Mouse (Mus musculus): ENCODE results near the gene Fastkd1. TPM values are rescaled to one million over a fixed set of nuclear protein-coding genes. Genes with fewer than 3 reads are reported as not detected.
"Not testable (repeated sequence)": the region's sequence is repeated elsewhere in the genome, so short reads cannot be mapped to it uniquely, and the experiment has no call there.

Gene Fastkd1
- total RNA-seq (2021), result 10 to 100 TPM; 19.3 to 20.0 TPM
- long read RNA-seq, experiment 1, partial matches to known transcripts, result 0 of 3 reads
- long read RNA-seq, experiment 1, other reads (novel, unspliced or antisense), result 1 of 3 reads
- long read RNA-seq, experiment 2, partial matches to known transcripts, result 2 of 5 reads
- long read RNA-seq, experiment 2, other reads (novel, unspliced or antisense), result 0 of 5 reads

- peak; percentile 81 to 93 for DNase-seq (ENCODE audit: low spot score in 2 of 2)
Observed at GRCm38 (mm10) chr2:69712981-69713625, at the start of gene Fastkd1. TSS of gene Fastkd1 (minus strand) at chr2:69713516.

- DNase-seq (ENCODE audit: low spot score in 2 of 2), result no peak
Observed at GRCm38 (mm10) chr2:69760980-69761379, 47.7 kb upstream of the Fastkd1 start.

GRCm38 (mm10) chr2:69745091-69745490, 31.8 kb upstream of the Fastkd1 start:
- DNase-seq (ENCODE audit: low spot score in 2 of 2), result no peak

- DNase-seq (ENCODE audit: low spot score in 2 of 2), result no peak
Observed at GRCm38 (mm10) chr2:69723519-69723825, 10.2 kb upstream of the Fastkd1 start.

- peak; percentile 94 to 96 for DNase-seq (ENCODE audit: low spot score in 2 of 2)
Observed at GRCm38 (mm10) chr2:69722650-69723518, 9.6 kb upstream of the Fastkd1 start.

GRCm38 (mm10) chr2:69722273-69722649, 8.9 kb upstream of the Fastkd1 start, which contains the start of gene Ppig:
TSS of gene Ppig (plus strand) at chr2:69722545.
- no peak for DNase-seq (ENCODE audit: low spot score in 2 of 2)

- no peak for DNase-seq (ENCODE audit: low spot score in 2 of 2)
Observed at GRCm38 (mm10) chr2:69719121-69719520, 5.8 kb upstream of the Fastkd1 start.

GRCm38 (mm10) chr2:69716483-69716882, 3.2 kb upstream of the Fastkd1 start:
- DNase-seq (ENCODE audit: low spot score in 2 of 2), result no peak

- DNase-seq (ENCODE audit: low spot score in 2 of 2), result no peak
Observed at GRCm38 (mm10) chr2:69714126-69714525, 810 bp upstream of the Fastkd1 start.

- DNase-seq (ENCODE audit: low spot score in 2 of 2), result no peak
Observed at GRCm38 (mm10) chr2:69713626-69714014, 304 bp upstream of the Fastkd1 start.

- DNase-seq (ENCODE audit: low spot score in 2 of 2), result no peak
Observed at GRCm38 (mm10) chr2:69712171-69712570, 1.1 kb downstream of the Fastkd1 start.

- no peak for DNase-seq (ENCODE audit: low spot score in 2 of 2)
Observed at GRCm38 (mm10) chr2:69700446-69700845, 12.9 kb downstream of the Fastkd1 start.

- no peak for DNase-seq (ENCODE audit: low spot score in 2 of 2)
Observed at GRCm38 (mm10) chr2:69693501-69693900, 19.8 kb downstream of the Fastkd1 start.

- no peak for DNase-seq (ENCODE audit: low spot score in 2 of 2)
Observed at GRCm38 (mm10) chr2:69690843-69691242, 22.5 kb downstream of the Fastkd1 start.

GRCm38 (mm10) chr2:69690214-69690613, 23.1 kb downstream of the Fastkd1 start:
- no peak for DNase-seq (ENCODE audit: low spot score in 2 of 2)

GRCm38 (mm10) chr2:69684488-69684887, 28.8 kb downstream of the Fastkd1 start:
- no peak for DNase-seq (ENCODE audit: low spot score in 2 of 2)

GRCm38 (mm10) chr2:69683036-69683805, 30.1 kb downstream of the Fastkd1 start:
- DNase-seq (ENCODE audit: low spot score in 2 of 2), result no peak

GRCm38 (mm10) chr2:69681931-69682330, 31.4 kb downstream of the Fastkd1 start:
- DNase-seq (ENCODE audit: low spot score in 2 of 2), result no peak

GRCm38 (mm10) chr2:69679990-69680389, 33.3 kb downstream of the Fastkd1 start:
- DNase-seq (ENCODE audit: low spot score in 2 of 2), result no peak

GRCm38 (mm10) chr2:69677215-69677614, 36.1 kb downstream of the Fastkd1 start:
- not testable (repeated sequence) for DNase-seq (ENCODE audit: low spot score in 2 of 2)

GRCm38 (mm10) chr2:69676713-69677112, 36.6 kb downstream of the Fastkd1 start:
- no peak for DNase-seq (ENCODE audit: low spot score in 2 of 2)
